Mouse (Mus musculus): ENCODE results near the gene Setdb1. TPM values are rescaled to one million over a fixed set of nuclear protein-coding genes. Genes with fewer than 3 reads are reported as not detected.
"Not testable (repeated sequence)": the region's sequence is repeated elsewhere in the genome, so short reads cannot be mapped to it uniquely, and the experiment has no call there.

Gene Setdb1
- total RNA-seq, 1 experiment: 59.1 TPM

GRCm38 (mm10) chr3:95373208-95373607 lies 16.2 kb upstream of the Setdb1 start:
- Histone ChIP-seq H3K9ac (ENCODE audit: insufficient read depth, low read depth, low read length, poor library complexity, severe bottlenecking) (no peak overlapping the region), H3K9me3 (ENCODE audit: control insufficient read depth, insufficient read depth, low read depth, low read length) (peaks cover 7% of the 10 kb centered on the region), H3K36me3 (ENCODE audit: control insufficient read depth, insufficient read depth, low read length, poor library complexity, severe bottlenecking) (no peaks in the 10 kb centered on the region), H3K4me3 (ENCODE audit: insufficient read depth in 1 of 2, low read depth in 1 of 2, low read length in 2 of 2, poor library complexity in 1 of 2, severe bottlenecking in 1 of 2) (no peak overlapping the region), H3K4me1 (ENCODE audit: control insufficient read depth in 2 of 2, insufficient read depth in 2 of 2, low read length in 2 of 2, poor library complexity in 1 of 2) (no peaks in the 10 kb centered on the region), H3K27ac (ENCODE audit: insufficient read depth, low read depth, low read length, poor library complexity, severe bottlenecking) (no peak overlapping the region)
- no peak for TF ChIP-seq CHD2 (IDR thresholded peaks at IDR 0.05; ENCODE audit: low read depth, low read length)
- DNase-seq (ENCODE audit: low read depth, low spot score): no peak
- in situ Hi-C loops (cut with MboI; ENCODE audit: low sequenced_read_pairs in 2 of 2, unreplicated experiment in 2 of 2): no loop called here

DNA sequence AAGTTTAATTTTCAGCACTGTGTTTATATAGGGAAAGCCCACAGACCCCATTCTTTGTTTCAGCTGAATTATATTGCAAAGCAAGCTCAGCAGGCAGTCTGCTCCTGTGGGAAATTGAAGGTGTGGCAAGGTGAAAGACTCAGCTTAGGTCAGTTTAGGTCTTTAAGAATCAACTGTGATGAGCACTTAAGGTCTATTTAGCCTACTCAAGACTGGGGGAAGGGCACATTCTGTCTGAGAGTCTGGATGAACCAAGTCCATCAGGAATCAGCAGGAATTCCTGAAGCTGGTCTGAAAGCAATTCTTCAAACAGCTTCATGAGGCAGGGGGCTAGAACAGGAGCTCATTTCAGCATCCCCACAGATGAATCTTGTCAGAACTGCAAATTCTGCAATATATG lies 13.1 kb upstream of the Setdb1 start:
- no peaks in the 10 kb centered on the region for H3K36me3 ChIP-seq (ENCODE audit: control insufficient read depth, insufficient read depth, low read length, poor library complexity, severe bottlenecking)
- no peak overlapping the region for H3K27ac ChIP-seq (ENCODE audit: insufficient read depth, low read depth, low read length, poor library complexity, severe bottlenecking)
- no peaks in the 10 kb centered on the region for H3K9me3 ChIP-seq (ENCODE audit: control insufficient read depth, insufficient read depth, low read depth, low read length)
- in situ Hi-C loops (cut with MboI; ENCODE audit: low sequenced_read_pairs in 2 of 2, unreplicated experiment in 2 of 2): no loop called here
- no peak overlapping the region for H3K4me3 ChIP-seq (ENCODE audit: insufficient read depth in 1 of 2, low read depth in 1 of 2, low read length in 2 of 2, poor library complexity in 1 of 2, severe bottlenecking in 1 of 2)
- TF ChIP-seq HCFC1 (IDR thresholded peaks at IDR 0.05; ENCODE audit: borderline replicate concordance, insufficient read depth, low read length): no peak
- TF ChIP-seq ZNF384 (IDR thresholded peaks at IDR 0.05; ENCODE audit: low read depth, low read length): no peak
- TF ChIP-seq MAFK (IDR thresholded peaks at IDR 0.05; ENCODE audit: insufficient read depth, low read depth, low read length): no peak
- TF ChIP-seq CHD2 (IDR thresholded peaks at IDR 0.05; ENCODE audit: low read depth, low read length): no peak
- no peak for TF ChIP-seq ZC3H11A (IDR thresholded peaks at IDR 0.05; ENCODE audit: borderline replicate concordance, low read depth, low read length)
- no peak overlapping the region for H3K9ac ChIP-seq (ENCODE audit: insufficient read depth, low read depth, low read length, poor library complexity, severe bottlenecking)
- peak; percentile 44 for DNase-seq (ENCODE audit: low read depth, low spot score)
- no peaks in the 10 kb centered on the region for H3K4me1 ChIP-seq (ENCODE audit: control insufficient read depth in 2 of 2, insufficient read depth in 2 of 2, low read length in 2 of 2, poor library complexity in 1 of 2)

- H3K36me3 ChIP-seq (ENCODE audit: control insufficient read depth, insufficient read depth, low read length, poor library complexity, severe bottlenecking); in situ Hi-C loops (cut with MboI; ENCODE audit: low sequenced_read_pairs in 2 of 2, unreplicated experiment in 2 of 2); H3K4me3 ChIP-seq (ENCODE audit: insufficient read depth in 1 of 2, low read depth in 1 of 2, low read length in 2 of 2, poor library complexity in 1 of 2, severe bottlenecking in 1 of 2); H3K4me1 ChIP-seq (ENCODE audit: control insufficient read depth in 2 of 2, insufficient read depth in 2 of 2, low read length in 2 of 2, poor library complexity in 1 of 2); DNase-seq (ENCODE audit: low read depth, low spot score); H3K9ac ChIP-seq (ENCODE audit: insufficient read depth, low read depth, low read length, poor library complexity, severe bottlenecking); H3K27ac ChIP-seq (ENCODE audit: insufficient read depth, low read depth, low read length, poor library complexity, severe bottlenecking); H3K9me3 ChIP-seq (ENCODE audit: control insufficient read depth, insufficient read depth, low read depth, low read length): not testable (repeated sequence)
These were observed 3.3 kb upstream of the Setdb1 start for GRCm38 (mm10) chr3:95360276-95360675.

DNA sequence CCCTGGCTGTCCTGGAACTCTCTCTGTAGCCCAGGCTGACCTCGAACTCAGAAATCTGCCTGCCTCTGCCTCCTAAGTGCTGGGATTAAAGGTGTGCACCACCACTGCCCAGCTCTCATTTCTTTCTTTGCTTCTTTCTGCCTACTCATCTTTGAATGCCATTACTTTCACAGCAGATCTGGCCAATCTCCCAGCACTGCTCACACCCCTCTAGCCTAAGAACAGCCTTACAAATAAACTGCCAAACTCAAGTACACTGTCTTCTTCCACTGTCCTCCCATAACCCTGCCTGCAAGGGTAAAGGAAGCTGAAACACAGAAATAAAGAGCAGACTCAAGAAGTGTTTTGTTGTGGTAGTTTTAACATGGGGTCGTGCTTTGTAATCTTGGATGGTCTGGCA lies 744 bp upstream of the Setdb1 start:
- DNase-seq (ENCODE audit: low read depth, low spot score): no peak
- Histone ChIP-seq H3K36me3 (ENCODE audit: control insufficient read depth, insufficient read depth, low read length, poor library complexity, severe bottlenecking) (peaks cover 5% of the 10 kb centered on the region), H3K27ac (ENCODE audit: insufficient read depth, low read depth, low read length, poor library complexity, severe bottlenecking) (no peak overlapping the region), H3K9ac (ENCODE audit: insufficient read depth, low read depth, low read length, poor library complexity, severe bottlenecking) (no peak overlapping the region), H3K4me1 (ENCODE audit: control insufficient read depth in 2 of 2, insufficient read depth in 2 of 2, low read length in 2 of 2, poor library complexity in 1 of 2) (no peaks in the 10 kb centered on the region), H3K9me3 (ENCODE audit: control insufficient read depth, insufficient read depth, low read depth, low read length) (no peaks in the 10 kb centered on the region), H3K4me3 (ENCODE audit: insufficient read depth in 1 of 2, low read depth in 1 of 2, low read length in 2 of 2, poor library complexity in 1 of 2, severe bottlenecking in 1 of 2) (no peak overlapping the region)
- in situ Hi-C loops (cut with MboI; ENCODE audit: low sequenced_read_pairs in 2 of 2, unreplicated experiment in 2 of 2): no loop called here
- no peak for TF ChIP-seq HCFC1 (IDR thresholded peaks at IDR 0.05; ENCODE audit: borderline replicate concordance, insufficient read depth, low read length)
- no peak for TF ChIP-seq CHD2 (IDR thresholded peaks at IDR 0.05; ENCODE audit: low read depth, low read length)
- no peak for TF ChIP-seq ZC3H11A (IDR thresholded peaks at IDR 0.05; ENCODE audit: borderline replicate concordance, low read depth, low read length)
- TF ChIP-seq ZNF384 (IDR thresholded peaks at IDR 0.05; ENCODE audit: low read depth, low read length): no peak
- TF ChIP-seq MAFK (IDR thresholded peaks at IDR 0.05; ENCODE audit: insufficient read depth, low read depth, low read length): no peak

- DNase-seq (ENCODE audit: low read depth, low spot score); H3K4me1 ChIP-seq (ENCODE audit: control insufficient read depth in 2 of 2, insufficient read depth in 2 of 2, low read length in 2 of 2, poor library complexity in 1 of 2); H3K9me3 ChIP-seq (ENCODE audit: control insufficient read depth, insufficient read depth, low read depth, low read length); H3K36me3 ChIP-seq (ENCODE audit: control insufficient read depth, insufficient read depth, low read length, poor library complexity, severe bottlenecking); in situ Hi-C loops (cut with MboI; ENCODE audit: low sequenced_read_pairs in 2 of 2, unreplicated experiment in 2 of 2); H3K27ac ChIP-seq (ENCODE audit: insufficient read depth, low read depth, low read length, poor library complexity, severe bottlenecking): not testable (repeated sequence)
- Histone ChIP-seq H3K9ac (ENCODE audit: insufficient read depth, low read depth, low read length, poor library complexity, severe bottlenecking) (peak overlapping the region; percentile 69; the same call in 1 of the 2 replicates), H3K4me3 (ENCODE audit: insufficient read depth in 1 of 2, low read depth in 1 of 2, low read length in 2 of 2, poor library complexity in 1 of 2, severe bottlenecking in 1 of 2) (peak overlapping the region; percentile 60 to 68)
These were observed 974 bp downstream of the Setdb1 start for GRCm38 (mm10) chr3:95355911-95356544.

Measured in ES-E14 (cell line).